Mouse (Mus musculus) forebrain, postnatal 0 days (tissue): Measurements from ENCODE around the gene Ubxn1. TPM values are rescaled to one million over a fixed set of nuclear protein-coding genes. Genes with fewer than 3 reads are reported as not detected.

Source experiments
- ATAC-seq: fragments of 200-750 bp; cut with Nextera tagmentation; 2 replicates; pipeline ENCODE4 v1.8.0; 2017; ENCODE audit warnings: mild to moderate bottlenecking, moderate library complexity
- DNase-seq: peaks from one replicate; pipeline ENCODE4 v3.0.0-alpha.2; 2015
- H3K27ac ChIP-seq: fragments of 300-500 bp; sonication (generic); 2 replicates; pipeline ENCODE4 v1.5.1; 2014; ENCODE audit warnings: low read depth, mild to moderate bottlenecking, antibody characterized with exemption, low read length, moderate library complexity, mixed read lengths
- H3K27me3 ChIP-seq: fragments of 300-500 bp; sonication (generic); 2 replicates; pipeline ENCODE4 v1.6.1; 2014; ENCODE audit warnings: mild to moderate bottlenecking, low read length, mixed read lengths; ENCODE audit not compliant: insufficient read depth
- H3K36me3 ChIP-seq: fragments of 300-500 bp; sonication (generic); 2 replicates; pipeline ENCODE4 v1.6.1; 2014; ENCODE audit warnings: mild to moderate bottlenecking, moderate library complexity; ENCODE audit not compliant: insufficient read depth
- H3K4me1 ChIP-seq: fragments of 300-500 bp; sonication (generic); 2 replicates; pipeline ENCODE4 v1.6.1; 2014; ENCODE audit warnings: antibody characterized with exemption; ENCODE audit not compliant: insufficient read depth
- H3K4me2 ChIP-seq: fragments of 300-500 bp; sonication (generic); 2 replicates; pipeline ENCODE4 v1.6.1; 2014; ENCODE audit warnings: low read depth, mild to moderate bottlenecking, moderate library complexity
- H3K4me3 ChIP-seq: fragments of 300-500 bp; sonication (generic); 2 replicates; pipeline ENCODE4 v1.5.1; 2014; ENCODE audit warnings: low read depth, low read length, mixed read lengths
- H3K9ac ChIP-seq: fragments of 300-500 bp; sonication (generic); 2 replicates; pipeline ENCODE4 v1.6.1; 2014; ENCODE audit warnings: mild to moderate bottlenecking
- H3K9me3 ChIP-seq: fragments of 300-500 bp; sonication (generic); 2 replicates; pipeline ENCODE4 v1.6.1; 2016; ENCODE audit warnings: low read length
- CTCF ChIP-seq: sonication (generic); IDR thresholded peaks from 2 replicates; pipeline ENCODE4 v1.5.1; 2016; ENCODE audit warnings: antibody characterized with exemption, control low read depth, low read depth
- WGBS: fragments of 180-500 bp; shearing (Covaris S2); extraction: QIAGEN DNeasy Blood & Tissue Kit; methylation state at CpG from one replicate; pipeline ENCODE4 v1.1.7; 2014; 5-methylcytosine and 5-hydroxymethylcytosine counted together
- polyA plus RNA-seq: library from polyadenylated mRNA; unstranded; fragments of >200 nt; fragmentation: Nextera tagmentation; extraction: Ambion mirVana; gene quantifications from 2 replicates; pipeline ENCODE4 v1.2.1, GENCODE M21; 2015
- total RNA-seq: library from RNA; depleted of rRNA; stranded (reverse); fragments of >200 nt; gene quantifications from 2 replicates; pipeline ENCODE4 v1.2.3, GENCODE M21; 2014

Ubxn1 gene
- total and polyA plus RNA-seq, 2 experiments from 2014 or later, result 108 to 168 TPM

- DNase-seq (peak; percentile 86), ATAC-seq (no peak)
- H3K9me3 ChIP-seq, result no peaks in the 10 kb centered on the region
- H3K4me2 ChIP-seq, result no peak overlapping the region
- H3K4me1 ChIP-seq, result peaks cover 5% of the 10 kb centered on the region
- no peaks in the 10 kb centered on the region for H3K27me3 ChIP-seq
- peak; percentile 80 for TF ChIP-seq CTCF
- 62% methylated on average over 5 of the region's 5 CpGs for WGBS
- peaks cover 54% of the 10 kb centered on the region for H3K36me3 ChIP-seq
- H3K27ac ChIP-seq, result no peak overlapping the region
- no peak overlapping the region for H3K9ac ChIP-seq
- no peak overlapping the region for H3K4me3 ChIP-seq
Measured at GRCm38 (mm10) chr19:8844371-8845129, 26.7 kb upstream of the Ubxn1 start.

GRCm38 (mm10) chr19:8848356-8848755 is 22.9 kb upstream of the Ubxn1 start:
- WGBS, result 87% methylated on average over 5 of the region's 5 CpGs
- H3K4me3 ChIP-seq, result no peak overlapping the region
- H3K9me3 ChIP-seq, result no peaks in the 10 kb centered on the region
- peaks cover 37% of the 10 kb centered on the region for H3K36me3 ChIP-seq
- no peak overlapping the region for H3K4me2 ChIP-seq
- ATAC-seq, result no peak
- no peak overlapping the region for H3K9ac ChIP-seq
- H3K4me1 ChIP-seq, result no peaks in the 10 kb centered on the region
- DNase-seq, result no peak
- TF ChIP-seq CTCF, result no peak
- H3K27ac ChIP-seq, result no peak overlapping the region
- H3K27me3 ChIP-seq, result no peaks in the 10 kb centered on the region

GRCm38 (mm10) chr19:8850402-8850901 is 20.8 kb upstream of the Ubxn1 start, which contains the start of gene Lrrn4cl:
Gene Lrrn4cl, plus strand, starts transcription at chr19:8850768.
- Histone ChIP-seq H3K4me3 (no peak within 1 kb of the TSS), H3K36me3 (peaks cover 37% of the 10 kb centered on the region), H3K9me3 (no peaks in the 10 kb centered on the region), H3K4me2 (no peak within 1 kb of the TSS), H3K27me3 (no peaks in the 10 kb centered on the region), H3K9ac (no peak within 1 kb of the TSS), H3K4me1 (no peaks in the 10 kb centered on the region), H3K27ac (no peak within 1 kb of the TSS)
- no peak for DNase-seq
- ATAC-seq, result peak; percentile 45
- no peak for TF ChIP-seq CTCF
- 38% methylated on average over 7 of the region's 7 CpGs for WGBS

GRCm38 (mm10) chr19:8851639-8852038 is 19.7 kb upstream of the Ubxn1 start:
- H3K36me3 ChIP-seq, result peaks cover 25% of the 10 kb centered on the region
- ATAC-seq (no peak), DNase-seq (no peak)
- no peaks in the 10 kb centered on the region for H3K27me3 ChIP-seq
- no peaks in the 10 kb centered on the region for H3K4me1 ChIP-seq
- WGBS, result 54% methylated on average over 7 of the region's 7 CpGs
- H3K27ac ChIP-seq, result no peak overlapping the region
- H3K9ac ChIP-seq, result no peak overlapping the region
- TF ChIP-seq CTCF, result no peak
- H3K4me2 ChIP-seq, result no peak overlapping the region
- no peaks in the 10 kb centered on the region for H3K9me3 ChIP-seq
- H3K4me3 ChIP-seq, result no peak overlapping the region

DNA sequence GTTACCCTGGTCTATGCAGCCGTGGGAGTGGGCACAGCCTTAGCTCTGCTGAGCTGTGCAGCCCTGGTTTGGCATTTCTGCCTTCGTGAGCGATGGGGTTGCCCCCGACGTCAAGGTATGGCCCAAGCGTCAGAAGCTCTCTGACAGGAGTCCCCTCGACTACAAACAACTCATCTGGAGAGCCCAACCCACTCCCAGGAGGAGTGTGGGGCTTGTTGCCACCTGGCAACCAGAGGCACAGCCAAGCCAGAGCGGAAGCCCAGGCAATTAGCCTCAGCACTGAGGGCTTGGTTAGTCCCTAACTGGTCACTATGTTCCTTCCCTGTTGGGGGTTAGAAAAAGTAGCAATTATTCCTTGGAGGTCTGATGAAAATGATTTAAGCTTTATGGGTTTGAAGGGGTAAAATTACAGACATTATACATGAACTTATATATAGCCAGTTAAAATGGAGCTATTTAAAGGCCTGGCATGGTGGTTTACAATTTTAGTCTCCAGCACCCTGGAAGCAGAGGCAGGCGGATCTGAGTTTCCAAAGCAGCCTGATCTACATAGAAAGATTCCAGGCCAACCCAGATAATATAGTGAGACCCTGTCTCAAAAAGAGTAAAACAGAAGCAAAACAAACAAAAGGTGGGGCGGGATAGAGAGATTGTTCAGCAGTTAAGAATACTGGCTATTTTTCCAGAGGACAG is 18.9 kb upstream of the Ubxn1 start:
- DNase-seq, result no peak
- Histone ChIP-seq H3K4me1 (no peaks in the 10 kb centered on the region), H3K9ac (no peak overlapping the region), H3K9me3 (no peaks in the 10 kb centered on the region), H3K27ac (no peak overlapping the region), H3K27me3 (no peaks in the 10 kb centered on the region), H3K4me3 (no peak overlapping the region), H3K36me3 (peaks cover 18% of the 10 kb centered on the region), H3K4me2 (no peak overlapping the region)
- WGBS, result 64% methylated on average over 10 of the region's 10 CpGs
- no peak for TF ChIP-seq CTCF
- no peak for ATAC-seq

GRCm38 (mm10) chr19:8853117-8853516 is 18.2 kb upstream of the Ubxn1 start:
- Histone ChIP-seq H3K36me3 (peaks cover 12% of the 10 kb centered on the region), H3K4me2 (no peak overlapping the region), H3K27me3 (no peaks in the 10 kb centered on the region), H3K9ac (no peak overlapping the region), H3K4me1 (no peaks in the 10 kb centered on the region), H3K4me3 (no peak overlapping the region), H3K27ac (no peak overlapping the region), H3K9me3 (no peaks in the 10 kb centered on the region)
- no peak for ATAC-seq
- TF ChIP-seq CTCF, result no peak
- 75% methylated on average over 3 of the region's 3 CpGs for WGBS
- DNase-seq, result no peak

GRCm38 (mm10) chr19:8857689-8858088 is 13.6 kb upstream of the Ubxn1 start:
- 43% methylated on average over 4 of the region's 4 CpGs for WGBS
- Histone ChIP-seq H3K4me1 (no peaks in the 10 kb centered on the region), H3K27me3 (no peaks in the 10 kb centered on the region), H3K27ac (no peak overlapping the region), H3K36me3 (no peaks in the 10 kb centered on the region), H3K4me2 (no peak overlapping the region), H3K4me3 (no peak overlapping the region), H3K9me3 (no peaks in the 10 kb centered on the region), H3K9ac (no peak overlapping the region)
- ATAC-seq (no peak), DNase-seq (peak; percentile 56)
- TF ChIP-seq CTCF, result peak; percentile 68
